Mouse (Mus musculus) forebrain, embryonic 11.5 days (tissue): ENCODE measurements around the gene Tada2a. TPM values are rescaled to one million over a fixed set of nuclear protein-coding genes. Genes with fewer than 3 reads are reported as not detected.
A peak's percentile ranks its signal among the peaks of the same experiment; 100 is the strongest.

Experiments
- ATAC-seq: fragments of 200-750 bp; cut with Nextera tagmentation; replicated peaks from 2 replicates; pipeline ENCODE4 v1.8.0; 2017; ENCODE audit warnings: moderate TSS enrichment; ENCODE audit not compliant: low FRiP score
- DNase-seq: peaks from one replicate; pipeline ENCODE4 v3.0.0-alpha.2; 2017; ENCODE audit warnings: low spot score
- H3K27ac ChIP-seq: fragments of 300-500 bp; sonication (generic); 2 replicates; pipeline ENCODE4 v1.5.1; 2014; ENCODE audit warnings: low read depth, low read length
- H3K27me3 ChIP-seq: fragments of 300-500 bp; sonication (generic); 2 replicates; pipeline ENCODE4 v1.6.1; 2014; ENCODE audit warnings: mild to moderate bottlenecking, low read length, mixed read lengths; ENCODE audit not compliant: control insufficient read depth, insufficient read depth
- H3K36me3 ChIP-seq: fragments of 300-500 bp; sonication (generic); 2 replicates; pipeline ENCODE4 v1.6.1; 2014; ENCODE audit warnings: mild to moderate bottlenecking, low read length, moderate library complexity, mixed read lengths; ENCODE audit not compliant: control insufficient read depth, insufficient read depth
- H3K4me1 ChIP-seq: fragments of 300-500 bp; sonication (generic); replicated peaks from 2 replicates; pipeline ENCODE4 v1.6.1; 2014; ENCODE audit warnings: low read length, mixed read lengths; ENCODE audit not compliant: control insufficient read depth, insufficient read depth
- H3K4me2 ChIP-seq: fragments of 300-500 bp; sonication (generic); 2 replicates; pipeline ENCODE4 v1.6.1; 2014; ENCODE audit warnings: low read depth, mild to moderate bottlenecking, low read length, moderate library complexity, mixed read lengths; ENCODE audit not compliant: severe bottlenecking
- H3K4me3 ChIP-seq: fragments of 300-500 bp; sonication (generic); 2 replicates; pipeline ENCODE4 v1.5.1; 2014; ENCODE audit warnings: low read depth, low read length
- H3K9ac ChIP-seq: fragments of 300-500 bp; sonication (generic); 2 replicates; pipeline ENCODE4 v1.6.1; 2014; ENCODE audit warnings: low read length
- H3K9me3 ChIP-seq: fragments of 300-500 bp; sonication (generic); 2 replicates; pipeline ENCODE4 v1.6.1; 2016; ENCODE audit warnings: low read length, mixed read lengths; ENCODE audit not compliant: control insufficient read depth
- WGBS: fragments of 180-500 bp; shearing (Covaris S2); extraction: QIAGEN DNeasy Blood & Tissue Kit; methylation state at CpG from one replicate; pipeline ENCODE4 v1.1.7; 2014; 5-methylcytosine and 5-hydroxymethylcytosine counted together
- polyA plus RNA-seq: library from polyadenylated mRNA; unstranded; fragments of >200 nt; fragmentation: Nextera tagmentation; extraction: Ambion mirVana; gene quantifications from 2 replicates; pipeline ENCODE4 v1.2.1, GENCODE M21; 2014

Tada2a gene
- polyA plus RNA-seq, 1 experiment from 2014 or later, result 41.7 TPM

- Histone ChIP-seq H3K27me3 (no peaks in the 10 kb centered on the region), H3K27ac (no peak overlapping the region), H3K4me1 (no peaks in the 10 kb centered on the region), H3K4me3 (no peak overlapping the region), H3K9me3 (no peaks in the 10 kb centered on the region), H3K9ac (no peak overlapping the region), H3K4me2 (no peak overlapping the region), H3K36me3 (no peaks in the 10 kb centered on the region)
- WGBS, result 91% methylated on average over 4 of the region's 4 CpGs
- DNase-seq (no peak), ATAC-seq (no peak)
Measured at GRCm38 (mm10) chr11:84156535-84157262, 27.3 kb upstream of the Tada2a start.

GRCm38 (mm10) chr11:84150884-84151283 is 21.5 kb upstream of the Tada2a start:
- H3K9me3 ChIP-seq, result no peaks in the 10 kb centered on the region
- no peak overlapping the region for H3K4me2 ChIP-seq
- H3K36me3 ChIP-seq, result no peaks in the 10 kb centered on the region
- ATAC-seq, result no peak
- no peaks in the 10 kb centered on the region for H3K4me1 ChIP-seq
- 71% methylated on average over 2 of the region's 2 CpGs for WGBS
- H3K27ac ChIP-seq, result no peak overlapping the region
- H3K27me3 ChIP-seq, result no peaks in the 10 kb centered on the region
- no peak for DNase-seq
- H3K9ac ChIP-seq, result no peak overlapping the region
- H3K4me3 ChIP-seq, result no peak overlapping the region

GRCm38 (mm10) chr11:84146081-84146480 is 16.7 kb upstream of the Tada2a start:
- DNase-seq (no peak), ATAC-seq (no peak)

GRCm38 (mm10) chr11:84145201-84145798 is 15.9 kb upstream of the Tada2a start:
- Histone ChIP-seq H3K4me1 (no peaks in the 10 kb centered on the region), H3K9me3 (no peaks in the 10 kb centered on the region), H3K27me3 (no peaks in the 10 kb centered on the region), H3K4me2 (no peak overlapping the region), H3K27ac (no peak overlapping the region), H3K36me3 (no peaks in the 10 kb centered on the region), H3K9ac (no peak overlapping the region), H3K4me3 (no peak overlapping the region)
- 78% methylated on average over 10 of the region's 10 CpGs for WGBS
- DNase-seq (no peak), ATAC-seq (no peak)

More at GRCm38 (mm10) chr11:84146081-84146480, 16.7 kb upstream of the Tada2a start:
- Histone ChIP-seq H3K4me3 (no peak overlapping the region), H3K9me3 (no peaks in the 10 kb centered on the region), H3K27me3 (no peaks in the 10 kb centered on the region), H3K27ac (no peak overlapping the region), H3K36me3 (no peaks in the 10 kb centered on the region), H3K4me1 (no peaks in the 10 kb centered on the region), H3K9ac (no peak overlapping the region), H3K4me2 (no peak overlapping the region)
- WGBS, result 57% methylated on average over 3 of the region's 3 CpGs

GRCm38 (mm10) chr11:84141752-84142151 is 12.4 kb upstream of the Tada2a start:
- ATAC-seq (no peak), DNase-seq (peak; percentile 64)
- 58% methylated on average over 2 of the region's 2 CpGs for WGBS
- no peak overlapping the region for H3K4me3 ChIP-seq
- no peak overlapping the region for H3K27ac ChIP-seq
- H3K4me2 ChIP-seq, result no peak overlapping the region
- H3K9me3 ChIP-seq, result no peaks in the 10 kb centered on the region
- H3K9ac ChIP-seq, result no peak overlapping the region
- H3K4me1 ChIP-seq, result no peaks in the 10 kb centered on the region
- H3K27me3 ChIP-seq, result no peaks in the 10 kb centered on the region
- no peaks in the 10 kb centered on the region for H3K36me3 ChIP-seq

- no peak overlapping the region for H3K4me2 ChIP-seq
- WGBS, result 69% methylated on average over 3 of the region's 3 CpGs
- no peaks in the 10 kb centered on the region for H3K4me1 ChIP-seq
- DNase-seq (no peak), ATAC-seq (no peak)
- H3K36me3 ChIP-seq, result no peaks in the 10 kb centered on the region
- no peak overlapping the region for H3K27ac ChIP-seq
- no peak overlapping the region for H3K9ac ChIP-seq
- H3K9me3 ChIP-seq, result no peaks in the 10 kb centered on the region
- H3K27me3 ChIP-seq, result no peaks in the 10 kb centered on the region
- H3K4me3 ChIP-seq, result no peak overlapping the region
Measured at GRCm38 (mm10) chr11:84136453-84136852, 7.1 kb upstream of the Tada2a start.

- no peaks in the 10 kb centered on the region for H3K4me1 ChIP-seq
- 95% methylated on average over 2 of the region's 2 CpGs for WGBS
Measured at GRCm38 (mm10) chr11:84134331-84134860, 5.0 kb upstream of the Tada2a start.

GRCm38 (mm10) chr11:84129799-84130185 is 392 bp upstream of the Tada2a start:
- Histone ChIP-seq H3K36me3 (peaks cover 2% of the 10 kb centered on the region; the same call in 1 of the 2 replicates), H3K9me3 (no peaks in the 10 kb centered on the region), H3K9ac (peak overlapping the region; percentile 85), H3K4me3 (peak overlapping the region; percentile 81), H3K4me2 (peak overlapping the region; percentile 80), H3K4me1 (no peaks in the 10 kb centered on the region), H3K27ac (no peak overlapping the region), H3K27me3 (no peaks in the 10 kb centered on the region)
- ATAC-seq, result no peak; the same call in 1 of the 2 replicates
- no peak for DNase-seq
- WGBS, result 5% methylated on average over 11 of the region's 11 CpGs

More at GRCm38 (mm10) chr11:84134331-84134860, 5.0 kb upstream of the Tada2a start:
- no peak overlapping the region for H3K4me2 ChIP-seq
- no peaks in the 10 kb centered on the region for H3K27me3 ChIP-seq
- H3K9me3 ChIP-seq, result no peaks in the 10 kb centered on the region
- ATAC-seq, result no peak
- DNase-seq, result no peak
- H3K27ac ChIP-seq, result no peak overlapping the region
- H3K9ac ChIP-seq, result no peak overlapping the region
- H3K4me3 ChIP-seq, result no peak overlapping the region
- H3K36me3 ChIP-seq, result no peaks in the 10 kb centered on the region
